Mouse (Mus musculus): ENCODE results near the gene 4930404H24Rik. TPM values are rescaled to one million over a fixed set of nuclear protein-coding genes. Genes with fewer than 3 reads are reported as not detected.
A peak's percentile ranks its signal among the peaks of the same experiment; 100 is the strongest.

4930404H24Rik gene
- not detected in 2 replicates for polyA plus RNA-seq (2015; fragmentation: Nextera tagmentation; extraction: Ambion mirVana)

GRCm38 (mm10) chr2:153492573-153493392 lies at the start of gene 4930404H24Rik:
Gene 4930404H24Rik (plus strand): TSS chr2:153492790.
- Histone ChIP-seq H3K4me3 (ENCODE audit: low read depth, low read length) (peak within 1 kb of the TSS; percentile 61), H3K27ac (ENCODE audit: low read length) (no peak within 1 kb of the TSS), H3K4me1 (ENCODE audit: insufficient read depth, low read depth, low read length) (peaks cover 9% of the 10 kb centered on the region; the same call in 1 of the 2 replicates), H3K9me3 (ENCODE audit: low read length) (no peaks in the 10 kb centered on the region), H3K9ac (replicated peaks; ENCODE audit: low read depth) (no peak within 1 kb of the TSS; the same call in 1 of the 2 replicates), H3K36me3 (ENCODE audit: insufficient read depth, low read length) (no peaks in the 10 kb centered on the region), H3K4me2 (replicated peaks; ENCODE audit: low read depth, low read length) (peak within 1 kb of the TSS; percentile 96), H3K27me3 (replicated peaks; ENCODE audit: insufficient read depth, low read length) (0 out of 2 replicates have a peak, but pooled peaks cover 3% of the 10 kb centered on the region)
- 6% methylated on average over 21 of the region's 83 CpGs for WGBS
- DNase-seq (ENCODE audit: low spot score), result peak; percentile 79
- no peak for TF ChIP-seq CTCF (IDR thresholded peaks at IDR 0.05)
- TF ChIP-seq EP300 (IDR thresholded peaks at IDR 0.05), result no peak
- peak; percentile 82 for ATAC-seq

- Histone ChIP-seq H3K27ac (ENCODE audit: low read length) (peak overlapping the region; percentile 95), H3K4me3 (ENCODE audit: low read depth, low read length) (peak overlapping the region; percentile 98), H3K4me1 (ENCODE audit: insufficient read depth, low read depth, low read length) (peaks cover 34% of the 10 kb centered on the region), H3K4me2 (replicated peaks; ENCODE audit: low read depth, low read length) (peak overlapping the region; percentile 99), H3K36me3 (ENCODE audit: insufficient read depth, low read length) (no peaks in the 10 kb centered on the region), H3K27me3 (replicated peaks; ENCODE audit: insufficient read depth, low read length) (no peaks in the 10 kb centered on the region), H3K9ac (replicated peaks; ENCODE audit: low read depth) (peak overlapping the region; percentile 72), H3K9me3 (ENCODE audit: low read length) (no peaks in the 10 kb centered on the region)
- DNase-seq (ENCODE audit: low spot score) (peak; percentile 61), ATAC-seq (peak; percentile 41)
- TF ChIP-seq CTCF (IDR thresholded peaks at IDR 0.05) (no peak; the same call in 1 of the 2 replicates), EP300 (IDR thresholded peaks at IDR 0.05) (no peak)
- WGBS, result 1% methylated on average over 51 of the region's 59 CpGs
Observed at GRCm38 (mm10) chr2:153443434-153444240, 49.0 kb upstream of the 4930404H24Rik start.

- under 1% methylated on average over 28 of the region's 64 CpGs for whole genome bisulfite sequencing
- DNase-seq (ENCODE audit: low spot score) (peak; percentile 86), ATAC-seq (peak; percentile 86)
- Histone ChIP-seq H3K4me2 (replicated peaks; ENCODE audit: low read depth, low read length) (peak overlapping the region; percentile 99), H3K27ac (ENCODE audit: low read length) (peak overlapping the region; percentile 95), H3K36me3 (ENCODE audit: insufficient read depth, low read length) (no peaks in the 10 kb centered on the region), H3K4me1 (ENCODE audit: insufficient read depth, low read depth, low read length) (peaks cover 30% of the 10 kb centered on the region), H3K27me3 (replicated peaks; ENCODE audit: insufficient read depth, low read length) (no peaks in the 10 kb centered on the region), H3K9me3 (ENCODE audit: low read length) (no peaks in the 10 kb centered on the region), H3K4me3 (ENCODE audit: low read depth, low read length) (peak overlapping the region; percentile 98), H3K9ac (replicated peaks; ENCODE audit: low read depth) (peak overlapping the region; percentile 72)
- TF ChIP-seq CTCF (IDR thresholded peaks at IDR 0.05), result no peak
- TF ChIP-seq EP300 (IDR thresholded peaks at IDR 0.05), result no peak
Observed at GRCm38 (mm10) chr2:153444254-153445136, 48.1 kb upstream of the 4930404H24Rik start.

GRCm38 (mm10) chr2:153445137-153446016 lies 47.2 kb upstream of the 4930404H24Rik start:
- Histone ChIP-seq H3K9ac (replicated peaks; ENCODE audit: low read depth) (peak overlapping the region; percentile 46), H3K9me3 (ENCODE audit: low read length) (no peaks in the 10 kb centered on the region), H3K4me3 (ENCODE audit: low read depth, low read length) (peak overlapping the region; percentile 98), H3K27me3 (replicated peaks; ENCODE audit: insufficient read depth, low read length) (no peaks in the 10 kb centered on the region), H3K4me1 (ENCODE audit: insufficient read depth, low read depth, low read length) (peaks cover 30% of the 10 kb centered on the region), H3K27ac (ENCODE audit: low read length) (peak overlapping the region; percentile 95), H3K4me2 (replicated peaks; ENCODE audit: low read depth, low read length) (peak overlapping the region; percentile 99), H3K36me3 (ENCODE audit: insufficient read depth, low read length) (no peaks in the 10 kb centered on the region)
- TF ChIP-seq EP300 (IDR thresholded peaks at IDR 0.05) (no peak), CTCF (IDR thresholded peaks at IDR 0.05) (no peak)
- under 1% methylated on average over 58 of the region's 59 CpGs for WGBS
- DNase-seq (ENCODE audit: low spot score) (peak; percentile 48), ATAC-seq (peak; percentile 13)

GRCm38 (mm10) chr2:153446017-153446408 lies 46.6 kb upstream of the 4930404H24Rik start:
- Histone ChIP-seq H3K9ac (replicated peaks; ENCODE audit: low read depth) (peak overlapping the region; percentile 45; the same call in 1 of the 2 replicates), H3K27ac (ENCODE audit: low read length) (no peak overlapping the region), H3K4me2 (replicated peaks; ENCODE audit: low read depth, low read length) (peak overlapping the region; percentile 99), H3K4me1 (ENCODE audit: insufficient read depth, low read depth, low read length) (peaks cover 24% of the 10 kb centered on the region), H3K4me3 (ENCODE audit: low read depth, low read length) (peak overlapping the region; percentile 98), H3K27me3 (replicated peaks; ENCODE audit: insufficient read depth, low read length) (no peaks in the 10 kb centered on the region), H3K36me3 (ENCODE audit: insufficient read depth, low read length) (no peaks in the 10 kb centered on the region), H3K9me3 (ENCODE audit: low read length) (no peaks in the 10 kb centered on the region)
- WGBS, result under 1% methylated on average over 8 of the region's 8 CpGs
- DNase-seq (ENCODE audit: low spot score) (peak; percentile 86), ATAC-seq (no peak)
- TF ChIP-seq CTCF (IDR thresholded peaks at IDR 0.05) (peak; percentile 81), EP300 (IDR thresholded peaks at IDR 0.05) (no peak)

Data from lung, postnatal 0 days (tissue).